Mouse (Mus musculus): ENCODE data around the gene Efhb. TPM values are rescaled to one million over a fixed set of nuclear protein-coding genes. Genes with fewer than 3 reads are reported as not detected.
A peak's percentile ranks its signal among the peaks of the same experiment; 100 is the strongest.

Gene Efhb
- polyA plus RNA-seq, 1 experiment from 2014 or later: 1.0 TPM

DNA sequence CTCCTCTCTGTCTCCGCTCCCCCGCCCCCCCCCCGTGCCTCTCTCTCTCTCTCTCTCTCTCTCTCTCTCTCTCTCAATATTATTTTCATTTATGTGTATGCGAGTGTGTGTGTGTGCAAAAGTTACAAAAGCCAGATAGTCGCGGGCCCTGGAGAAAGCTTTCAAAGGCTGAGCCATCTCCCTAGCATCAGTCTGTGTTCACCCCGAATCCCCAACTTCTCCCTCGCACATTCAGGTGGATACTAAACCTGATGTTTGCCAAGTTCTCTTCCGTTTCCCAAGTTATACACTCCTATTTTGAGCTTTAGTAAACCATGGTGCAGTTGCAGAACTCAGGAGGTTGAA lies 347 bp upstream of the Efhb start:
- Histone ChIP-seq H3K4me3 (peak overlapping the region; percentile 39), H3K4me2 (replicated peaks) (peak overlapping the region; percentile 63), H3K9ac (peak overlapping the region; percentile 51), H3K9me3 (replicated peaks) (no peaks in the 10 kb centered on the region), H3K27ac (no peak overlapping the region), H3K36me3 (no peaks in the 10 kb centered on the region), H3K4me1 (peaks cover 10% of the 10 kb centered on the region), H3K27me3 (no peaks in the 10 kb centered on the region)
- peak; percentile 42; the same call in 1 of the 2 replicates for ATAC-seq (ENCODE audit: low FRiP score)
- 19% methylated on average over 8 of the region's 9 CpGs for WGBS

- Histone ChIP-seq H3K9me3 (replicated peaks) (no peaks in the 10 kb centered on the region; the same call in 1 of the 2 replicates), H3K27ac (no peak overlapping the region), H3K4me3 (no peak overlapping the region), H3K27me3 (no peaks in the 10 kb centered on the region), H3K36me3 (no peaks in the 10 kb centered on the region), H3K4me2 (replicated peaks) (no peak overlapping the region), H3K4me1 (no peaks in the 10 kb centered on the region), H3K9ac (no peak overlapping the region)
- WGBS: 84% methylated on average over 1 of the region's 1 CpGs
- ATAC-seq (ENCODE audit: low FRiP score): no peak
These were observed 6.4 kb downstream of the Efhb start for GRCm38 (mm10) chr17:53456742-53457141.

DNA sequence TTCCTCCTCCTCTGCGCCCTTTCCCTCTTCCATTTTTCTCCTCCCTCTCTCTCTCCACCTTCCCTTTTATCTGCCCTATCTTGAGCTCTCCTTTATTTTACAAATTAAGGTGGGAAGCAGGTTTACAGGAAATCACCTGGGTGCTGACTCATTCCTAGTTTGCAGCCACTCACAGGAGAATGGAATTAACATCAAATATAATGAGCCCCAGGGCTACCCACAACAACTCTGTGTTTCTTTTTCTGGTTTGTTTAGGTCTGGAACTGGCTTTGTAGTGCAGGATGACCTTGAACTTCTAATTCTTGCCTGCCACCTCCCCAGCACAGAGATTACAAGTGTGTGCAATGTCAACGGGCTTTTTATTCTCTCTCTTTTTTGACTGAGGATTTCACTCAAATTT lies 7.0 kb downstream of the Efhb start:
- H3K4me2 ChIP-seq (replicated peaks): no peak overlapping the region
- no peak for ATAC-seq (ENCODE audit: low FRiP score)
- H3K36me3 ChIP-seq: no peaks in the 10 kb centered on the region
- WGBS: 94% methylated on average over 2 of the region's 2 CpGs
- H3K9me3 ChIP-seq (replicated peaks): no peaks in the 10 kb centered on the region; the same call in 1 of the 2 replicates
- no peaks in the 10 kb centered on the region for H3K27me3 ChIP-seq
- H3K9ac ChIP-seq: no peak overlapping the region
- H3K4me1 ChIP-seq: no peaks in the 10 kb centered on the region
- H3K4me3 ChIP-seq: no peak overlapping the region
- no peak overlapping the region for H3K27ac ChIP-seq

DNA sequence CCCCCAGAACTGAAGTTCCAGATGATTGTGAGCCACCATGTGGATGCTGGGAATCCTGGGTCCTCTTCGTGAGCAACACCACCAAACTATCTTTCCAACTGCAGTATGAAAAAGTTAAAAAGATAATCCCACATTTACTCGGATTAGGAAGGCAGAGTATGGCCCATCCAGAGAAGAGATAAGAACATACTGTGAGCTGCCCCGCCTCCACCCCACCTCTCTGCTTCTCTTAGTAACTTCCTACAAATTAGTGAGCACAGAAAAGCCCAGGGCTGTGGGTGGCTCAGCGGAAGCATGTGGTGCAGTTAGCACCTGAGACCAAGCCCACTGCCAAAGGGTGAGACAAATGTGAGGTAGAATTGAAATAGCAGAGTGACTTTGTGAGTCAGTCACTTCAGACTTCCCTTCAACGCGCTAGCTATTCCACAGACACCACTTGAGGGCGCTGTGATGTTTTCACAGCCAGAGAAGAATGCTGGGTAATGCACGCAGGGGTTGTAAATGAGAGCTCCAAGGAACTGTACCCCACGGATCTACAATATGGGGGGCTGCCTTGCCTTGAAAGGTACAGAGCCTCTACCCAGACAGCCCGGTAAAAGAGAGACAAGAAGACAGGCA lies 60.3 kb downstream of the Efhb start:
- 44% methylated on average over 10 of the region's 10 CpGs for WGBS
- no peak overlapping the region for H3K9ac ChIP-seq
- no peaks in the 10 kb centered on the region for H3K9me3 ChIP-seq (replicated peaks)
- no peaks in the 10 kb centered on the region for H3K36me3 ChIP-seq
- no peak overlapping the region for H3K27ac ChIP-seq
- H3K4me3 ChIP-seq: no peak overlapping the region
- H3K27me3 ChIP-seq: no peaks in the 10 kb centered on the region
- no peaks in the 10 kb centered on the region for H3K4me1 ChIP-seq
- ATAC-seq (ENCODE audit: low FRiP score): no peak
- no peak overlapping the region for H3K4me2 ChIP-seq (replicated peaks)

- Histone ChIP-seq H3K9ac (no peak overlapping the region), H3K4me2 (replicated peaks) (no peak overlapping the region), H3K36me3 (no peaks in the 10 kb centered on the region), H3K4me3 (no peak overlapping the region), H3K27me3 (no peaks in the 10 kb centered on the region), H3K27ac (no peak overlapping the region), H3K4me1 (no peaks in the 10 kb centered on the region), H3K9me3 (replicated peaks) (no peaks in the 10 kb centered on the region)
- ATAC-seq (ENCODE audit: low FRiP score): no peak
- WGBS: 89% methylated on average over 2 of the region's 2 CpGs
These were observed 69.9 kb downstream of the Efhb start for GRCm38 (mm10) chr17:53393201-53393600.

DNA sequence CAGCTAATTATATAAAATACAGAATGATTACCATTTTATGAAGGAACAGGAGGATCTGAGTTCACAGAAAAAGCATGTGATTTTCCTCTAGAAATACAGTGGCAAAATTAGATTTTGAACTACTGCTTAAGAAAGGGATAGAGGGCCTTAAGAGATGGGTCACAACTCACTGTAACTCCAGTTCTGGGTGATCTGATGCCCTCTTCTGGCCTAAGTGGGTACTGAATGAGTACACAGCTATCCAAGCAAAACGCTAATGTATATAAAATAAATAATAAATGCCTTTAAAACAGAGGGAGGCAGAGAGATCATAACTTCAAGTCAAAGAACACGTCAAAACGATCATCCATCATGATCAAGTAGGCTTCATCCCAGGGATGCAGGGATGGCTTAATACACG lies 73.6 kb downstream of the Efhb start:
- no peaks in the 10 kb centered on the region for H3K27me3 ChIP-seq
- H3K9ac ChIP-seq: no peak overlapping the region
- no peak overlapping the region for H3K27ac ChIP-seq
- no peak overlapping the region for H3K4me2 ChIP-seq (replicated peaks)
- ATAC-seq (ENCODE audit: low FRiP score): no peak
- WGBS: 45% methylated on average over 4 of the region's 4 CpGs
- no peak overlapping the region for H3K4me3 ChIP-seq
- H3K9me3 ChIP-seq (replicated peaks): no peaks in the 10 kb centered on the region
- no peaks in the 10 kb centered on the region for H3K4me1 ChIP-seq
- no peaks in the 10 kb centered on the region for H3K36me3 ChIP-seq

DNA sequence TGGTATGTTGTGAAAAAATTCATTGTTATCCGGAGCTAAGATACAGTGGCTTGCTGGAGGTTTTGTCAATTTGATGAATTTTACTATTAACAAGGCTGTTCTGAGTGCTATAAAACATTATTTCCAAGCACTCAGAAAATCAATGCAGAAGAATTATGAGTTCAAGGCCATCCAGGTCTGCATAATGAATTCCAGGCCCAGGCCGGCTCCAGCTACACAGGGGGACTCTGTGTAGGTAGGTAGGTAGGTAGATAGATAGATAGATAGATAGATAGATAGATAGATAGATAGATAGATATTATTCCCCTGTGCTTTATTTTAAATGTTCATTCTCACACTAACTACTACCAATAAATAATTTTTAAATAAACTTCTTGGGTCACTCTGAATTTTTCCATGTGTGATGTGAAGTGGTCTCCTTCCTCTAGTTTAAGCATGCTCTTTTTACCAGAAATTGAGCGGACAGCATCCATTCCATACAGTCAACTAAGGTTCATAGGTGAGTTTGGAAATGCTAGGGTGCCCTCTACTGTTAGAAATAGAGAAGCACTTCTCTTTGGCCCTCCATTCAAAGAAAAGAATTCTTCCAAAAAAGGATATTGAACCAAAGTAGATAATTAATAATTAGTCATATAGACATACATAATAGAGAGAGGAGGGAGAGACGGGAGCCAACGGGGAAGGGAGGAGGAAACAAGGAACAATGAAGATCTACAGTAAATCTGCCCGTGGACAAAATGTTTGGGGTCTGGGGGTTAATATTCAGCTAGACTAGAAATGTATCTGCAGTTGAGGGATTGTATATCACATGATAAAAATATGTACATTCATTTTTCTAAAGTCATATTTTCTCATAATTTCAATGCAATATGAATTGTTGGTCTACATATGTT lies 75.3 kb downstream of the Efhb start:
- H3K27ac ChIP-seq: no peak overlapping the region
- no peaks in the 10 kb centered on the region for H3K27me3 ChIP-seq
- H3K36me3 ChIP-seq: no peaks in the 10 kb centered on the region
- no peak overlapping the region for H3K9ac ChIP-seq
- H3K4me1 ChIP-seq: no peaks in the 10 kb centered on the region
- no peak overlapping the region for H3K4me2 ChIP-seq (replicated peaks)
- ATAC-seq (ENCODE audit: low FRiP score): 0 out of 2 replicates have a peak, but pooled peaks have one; percentile 63
- 51% methylated on average over 6 of the region's 6 CpGs for WGBS
- H3K4me3 ChIP-seq: no peak overlapping the region
- no peaks in the 10 kb centered on the region for H3K9me3 ChIP-seq (replicated peaks)

- Histone ChIP-seq H3K4me2 (replicated peaks) (no peak overlapping the region), H3K9ac (no peak overlapping the region), H3K27ac (no peak overlapping the region), H3K27me3 (no peaks in the 10 kb centered on the region), H3K4me1 (no peaks in the 10 kb centered on the region), H3K4me3 (no peak overlapping the region), H3K36me3 (no peaks in the 10 kb centered on the region), H3K9me3 (replicated peaks) (no peaks in the 10 kb centered on the region)
- WGBS: 84% methylated on average over 6 of the region's 6 CpGs
- ATAC-seq (ENCODE audit: low FRiP score): no peak
These were observed 76.3 kb downstream of the Efhb start for GRCm38 (mm10) chr17:53386863-53387262.

- no peak for ATAC-seq (ENCODE audit: low FRiP score)
- Histone ChIP-seq H3K9ac (no peak overlapping the region), H3K36me3 (no peaks in the 10 kb centered on the region), H3K27me3 (no peaks in the 10 kb centered on the region), H3K4me3 (no peak overlapping the region), H3K9me3 (replicated peaks) (0 out of 2 replicates have a peak, but pooled peaks cover 5% of the 10 kb centered on the region), H3K4me2 (replicated peaks) (no peak overlapping the region), H3K27ac (no peak overlapping the region), H3K4me1 (no peaks in the 10 kb centered on the region)
- WGBS: 89% methylated on average over 6 of the region's 6 CpGs
These were observed 99.0 kb downstream of the Efhb start for GRCm38 (mm10) chr17:53364111-53364510.

Other genes with a start within 250 kb of the Efhb start
- gene Rab5a, start 15.9 kb upstream of the Efhb start, polyA plus RNA-seq (2016; fragmentation: Nextera tagmentation; extraction: Ambion mirVana): 123 and 142 TPM in 2 replicates
- 0.39 and 0.44 TPM in 2 replicates for gene Pp2d1, start 76.1 kb upstream of the Efhb start, polyA plus RNA-seq (2016; fragmentation: Nextera tagmentation; extraction: Ambion mirVana)
- 5.3 and 5.8 TPM in 2 replicates for gene Kat2b, start 103.5 kb upstream of the Efhb start, polyA plus RNA-seq (2016; fragmentation: Nextera tagmentation; extraction: Ambion mirVana)
- 21.5 and 28.3 TPM in 2 replicates for gene Sgo1, start 226.0 kb upstream of the Efhb start, polyA plus RNA-seq (2016; fragmentation: Nextera tagmentation; extraction: Ambion mirVana)

Data from hindbrain, embryonic 12.5 days (tissue).